Mouse (Mus musculus) liver, embryonic 16.5 days (tissue): ENCODE data around the gene Gm20924. TPM values are rescaled to one million over a fixed set of nuclear protein-coding genes. Genes with fewer than 3 reads are reported as not detected.
"Not testable (repeated sequence)": the region's sequence is repeated elsewhere in the genome, so short reads cannot be mapped to it uniquely, and the experiment has no call there.

ENCODE experiments used
- ATAC-seq: fragments of 200-750 bp; cut with Nextera tagmentation; 2 replicates; pipeline ENCODE4 v1.8.0; 2017; ENCODE audit warnings: low read depth, mild to moderate bottlenecking, moderate number of reproducible peaks, moderate library complexity
- H3K27ac ChIP-seq: fragments of 300-500 bp; sonication (generic); 2 replicates; pipeline ENCODE4 v1.5.1; 2014; ENCODE audit warnings: mild to moderate bottlenecking, low read length
- H3K27me3 ChIP-seq: fragments of 300-500 bp; sonication (generic); 2 replicates; pipeline ENCODE4 v1.6.1; 2014; ENCODE audit warnings: low read depth, low read length, mixed read lengths; ENCODE audit not compliant: control insufficient read depth, insufficient read depth
- H3K36me3 ChIP-seq: fragments of 300-500 bp; sonication (generic); 2 replicates; pipeline ENCODE4 v1.6.1; 2014; ENCODE audit warnings: mild to moderate bottlenecking; ENCODE audit not compliant: control insufficient read depth, insufficient read depth
- H3K4me1 ChIP-seq: fragments of 300-500 bp; sonication (generic); 2 replicates; pipeline ENCODE4 v1.6.1; 2014; ENCODE audit warnings: low read depth, low read length, mixed read lengths; ENCODE audit not compliant: control insufficient read depth
- H3K4me2 ChIP-seq: fragments of 300-500 bp; sonication (generic); 2 replicates; pipeline ENCODE4 v1.6.1; 2014; ENCODE audit warnings: low read depth, low read length, mixed read lengths
- H3K4me3 ChIP-seq: fragments of 300-500 bp; sonication (generic); 2 replicates; pipeline ENCODE4 v1.5.1; 2014; ENCODE audit warnings: low read depth, mild to moderate bottlenecking, low read length
- H3K9ac ChIP-seq: fragments of 300-500 bp; sonication (generic); 2 replicates; pipeline ENCODE4 v1.6.1; 2014; ENCODE audit warnings: low read depth, low read length
- H3K9me3 ChIP-seq: fragments of 300-500 bp; sonication (generic); replicated peaks from 2 replicates; pipeline ENCODE4 v1.6.1; 2016; ENCODE audit warnings: low read length; ENCODE audit not compliant: control insufficient read depth
- WGBS: fragments of 180-500 bp; shearing (Covaris S2); extraction: QIAGEN DNeasy Blood & Tissue Kit; methylation state at CpG from one replicate; pipeline ENCODE4 v1.1.7; 2014; ENCODE audit not compliant: insufficient replicate concordance; 5-methylcytosine and 5-hydroxymethylcytosine counted together
- polyA plus RNA-seq: library from polyadenylated mRNA; unstranded; fragments of >200 nt; fragmentation: Nextera tagmentation; extraction: Ambion mirVana; gene quantifications from 2 replicates; pipeline ENCODE4 v1.2.1, GENCODE M21; 2015

The Gm20924 gene
- polyA plus RNA-seq, result not detected in 2 replicates

DNA sequence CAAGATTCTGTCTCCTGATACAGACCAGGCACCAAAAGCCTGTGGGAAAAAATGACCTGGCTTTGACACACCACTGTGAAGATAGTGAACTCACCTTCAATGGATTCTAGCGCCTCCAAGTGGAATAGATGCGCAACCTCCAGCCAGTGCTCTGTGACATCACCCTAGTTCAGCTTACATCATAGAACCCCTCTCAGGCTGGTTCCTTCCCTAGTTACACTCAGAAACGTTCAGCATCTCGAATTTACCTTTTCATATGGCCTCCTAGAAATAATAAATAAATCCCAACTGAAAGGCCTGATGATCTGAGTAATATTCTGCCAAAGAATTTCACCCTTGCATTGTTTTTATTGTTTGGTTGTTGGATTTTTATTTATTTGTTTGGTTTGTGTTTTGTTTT is at the start of gene Gm20924:
Gene Gm20924, minus strand, starts transcription at position 101 of the 400 bp plus-strand sequence.
- not testable (repeated sequence) for H3K4me2 ChIP-seq, H3K4me1 ChIP-seq, H3K27ac ChIP-seq, H3K27me3 ChIP-seq, H3K9ac ChIP-seq, H3K9me3 ChIP-seq, ATAC-seq, H3K4me3 ChIP-seq, H3K36me3 ChIP-seq
- WGBS, result no CpG with 5 or more reads among the region's 4 CpGs

Other genes starting within 250 kb of the Gm20924 start
- gene Gm20736, start 170.2 kb upstream of the Gm20924 start, polyA plus RNA-seq, result not detected in 2 replicates